Mouse (Mus musculus) neural tube, embryonic 12.5 days (tissue): ENCODE data around the gene Dnmt3a. TPM values are rescaled to one million over a fixed set of nuclear protein-coding genes. Genes with fewer than 3 reads are reported as not detected.

Source experiments
- ATAC-seq: fragments of 200-750 bp; cut with Nextera tagmentation; 2 replicates; pipeline ENCODE4 v1.8.0; 2017; ENCODE audit warnings: low read depth, mild to moderate bottlenecking, moderate TSS enrichment, moderate library complexity; ENCODE audit not compliant: low FRiP score
- H3K27ac ChIP-seq: fragments of 300-500 bp; sonication (generic); 2 replicates; pipeline ENCODE4 v1.5.1; 2016
- H3K27me3 ChIP-seq: fragments of 300-500 bp; sonication (generic); replicated peaks from 2 replicates; pipeline ENCODE4 v1.6.1; 2016; ENCODE audit warnings: mild to moderate bottlenecking
- H3K36me3 ChIP-seq: fragments of 300-500 bp; sonication (generic); 2 replicates; pipeline ENCODE4 v1.6.1; 2016; ENCODE audit warnings: mild to moderate bottlenecking
- H3K4me1 ChIP-seq: fragments of 300-500 bp; sonication (generic); 2 replicates; pipeline ENCODE4 v1.6.1; 2016
- H3K4me2 ChIP-seq: fragments of 300-500 bp; sonication (generic); replicated peaks from 2 replicates; pipeline ENCODE4 v1.6.1; 2016; ENCODE audit warnings: mild to moderate bottlenecking
- H3K4me3 ChIP-seq: fragments of 300-500 bp; sonication (generic); 2 replicates; pipeline ENCODE4 v1.5.1; 2016
- H3K9ac ChIP-seq: fragments of 300-500 bp; sonication (generic); 2 replicates; pipeline ENCODE4 v1.6.1; 2016; ENCODE audit warnings: mild to moderate bottlenecking
- H3K9me3 ChIP-seq: fragments of 300-500 bp; sonication (generic); 2 replicates; pipeline ENCODE4 v1.6.1; 2016; ENCODE audit warnings: mild to moderate bottlenecking
- WGBS: fragments of 180-500 bp; shearing (Covaris S2); methylation state at CpG from one replicate; pipeline ENCODE4 v1.1.7; 2016; 5-methylcytosine and 5-hydroxymethylcytosine counted together
- polyA plus RNA-seq: library from polyadenylated mRNA; unstranded; fragments of >200 nt; fragmentation: Nextera tagmentation; extraction: Ambion mirVana; gene quantifications from 2 replicates; pipeline ENCODE4 v1.2.1, GENCODE M21; 2016

Gene Dnmt3a
- polyA plus RNA-seq, 1 experiment from 2014 or later = 146 TPM

- Histone ChIP-seq H3K9me3 (no peaks in the 10 kb centered on the region), H3K4me1 (peaks cover 10% of the 10 kb centered on the region; the same call in 1 of the 2 replicates), H3K27ac (no peak overlapping the region), H3K4me2 (no peak overlapping the region), H3K27me3 (no peaks in the 10 kb centered on the region), H3K9ac (no peak overlapping the region), H3K4me3 (no peak overlapping the region), H3K36me3 (peaks cover 6% of the 10 kb centered on the region)
- WGBS = 72% methylated on average over 3 of the region's 3 CpGs
- ATAC-seq = no peak
Observed at GRCm38 (mm10) chr12:3859545-3859944, 53.7 kb downstream of the Dnmt3a start.

- Histone ChIP-seq H3K9ac (no peak overlapping the region), H3K9me3 (no peaks in the 10 kb centered on the region), H3K36me3 (peaks cover 6% of the 10 kb centered on the region), H3K27ac (no peak overlapping the region), H3K4me1 (peaks cover 10% of the 10 kb centered on the region; the same call in 1 of the 2 replicates), H3K4me2 (no peak overlapping the region), H3K4me3 (no peak overlapping the region), H3K27me3 (no peaks in the 10 kb centered on the region)
- WGBS = 59% methylated on average over 5 of the region's 5 CpGs
- ATAC-seq = no peak
Observed at GRCm38 (mm10) chr12:3860005-3860404, 54.2 kb downstream of the Dnmt3a start.

DNA sequence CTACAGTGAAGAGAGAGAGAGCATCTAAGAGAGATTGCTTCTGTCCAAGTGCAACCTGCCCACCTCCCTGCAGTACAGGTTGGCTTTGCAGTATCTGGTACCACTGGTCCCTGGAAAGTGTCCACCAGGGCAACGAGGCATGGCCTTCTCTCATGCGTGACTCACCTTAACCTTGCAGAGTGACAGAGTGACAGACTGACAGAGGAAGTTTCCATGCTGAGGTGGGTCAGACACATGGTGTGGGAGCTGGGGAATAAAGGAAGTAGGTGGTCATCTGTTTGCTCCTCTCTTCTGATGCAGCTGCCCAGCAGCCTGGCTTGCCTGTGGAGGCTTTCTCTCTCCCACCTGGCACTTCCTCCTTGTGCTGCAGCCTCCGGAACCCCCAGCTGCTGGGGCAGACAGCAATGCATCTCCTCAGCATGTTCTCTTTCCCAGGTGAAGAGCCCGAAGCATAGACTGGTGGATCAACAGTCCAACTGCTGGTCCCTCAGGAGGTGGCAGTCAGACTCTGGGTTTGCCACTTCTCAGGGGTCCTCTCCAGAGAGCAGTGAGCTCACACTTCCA is 55.9 kb downstream of the Dnmt3a start:
- no peak for ATAC-seq
- H3K9ac ChIP-seq = no peak overlapping the region
- H3K4me2 ChIP-seq = no peak overlapping the region
- H3K4me1 ChIP-seq = 0 out of 2 replicates have a peak, but pooled peaks cover 3% of the 10 kb centered on the region
- no peak overlapping the region for H3K4me3 ChIP-seq
- H3K27ac ChIP-seq = no peak overlapping the region
- H3K9me3 ChIP-seq = no peaks in the 10 kb centered on the region
- WGBS = 85% methylated on average over 4 of the region's 4 CpGs
- peaks cover 18% of the 10 kb centered on the region for H3K36me3 ChIP-seq
- no peaks in the 10 kb centered on the region for H3K27me3 ChIP-seq

- Histone ChIP-seq H3K4me1 (0 out of 2 replicates have a peak, but pooled peaks cover 3% of the 10 kb centered on the region), H3K36me3 (peaks cover 19% of the 10 kb centered on the region), H3K4me3 (no peak overlapping the region), H3K9ac (no peak overlapping the region), H3K4me2 (no peak overlapping the region), H3K9me3 (no peaks in the 10 kb centered on the region), H3K27me3 (no peaks in the 10 kb centered on the region), H3K27ac (no peak overlapping the region)
- no peak for ATAC-seq
- WGBS = 85% methylated on average over 6 of the region's 6 CpGs
Observed at GRCm38 (mm10) chr12:3862253-3862652, 56.4 kb downstream of the Dnmt3a start.

DNA sequence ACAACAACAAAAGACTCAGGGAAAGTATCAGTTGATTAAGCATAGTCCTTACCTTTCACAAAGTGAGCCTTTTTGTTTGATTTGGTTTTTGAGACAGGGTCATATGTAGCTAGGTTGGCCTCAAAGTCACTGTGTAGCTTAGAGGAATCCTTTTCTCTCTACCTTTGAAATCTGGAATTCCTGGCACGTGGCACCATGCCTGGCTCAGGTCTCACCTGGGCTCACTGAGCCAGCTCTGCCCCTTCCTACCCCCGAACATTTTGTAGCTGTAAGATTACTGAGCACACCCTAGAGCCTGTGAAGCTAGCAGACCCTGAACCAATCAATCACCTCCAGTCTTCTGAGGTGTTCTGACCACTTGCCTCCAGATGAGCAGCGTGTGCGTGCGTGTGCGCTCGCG is 58.4 kb downstream of the Dnmt3a start:
- Histone ChIP-seq H3K4me3 (no peak overlapping the region), H3K27ac (no peak overlapping the region), H3K27me3 (no peaks in the 10 kb centered on the region), H3K4me1 (no peaks in the 10 kb centered on the region), H3K36me3 (peaks cover 24% of the 10 kb centered on the region), H3K9ac (no peak overlapping the region), H3K9me3 (no peaks in the 10 kb centered on the region), H3K4me2 (no peak overlapping the region)
- ATAC-seq = no peak
- 90% methylated on average over 8 of the region's 8 CpGs for WGBS

DNA sequence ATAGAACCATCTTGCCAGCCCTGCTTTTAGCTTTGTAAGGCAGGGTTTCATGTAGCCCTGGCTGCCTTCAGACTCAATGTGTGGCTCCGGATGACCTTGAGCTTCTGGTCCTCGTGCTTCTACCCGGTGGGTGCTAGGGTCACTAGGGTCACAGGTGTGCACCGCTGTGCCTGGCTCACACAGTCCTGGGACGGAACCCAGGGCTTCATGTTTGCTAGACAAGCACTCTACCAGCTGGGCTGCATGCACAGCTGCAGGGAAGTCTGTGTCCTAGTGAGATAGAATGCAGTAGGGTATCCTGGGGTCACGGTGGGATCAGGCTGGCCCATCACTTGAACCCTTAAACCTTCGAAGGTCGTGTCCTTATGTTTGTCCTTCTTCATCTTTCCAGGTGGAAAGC is 59.8 kb downstream of the Dnmt3a start:
- H3K27me3 ChIP-seq = no peaks in the 10 kb centered on the region
- WGBS = 91% methylated on average over 8 of the region's 8 CpGs
- H3K9me3 ChIP-seq = no peaks in the 10 kb centered on the region
- no peak overlapping the region for H3K27ac ChIP-seq
- H3K9ac ChIP-seq = no peak overlapping the region
- no peak overlapping the region for H3K4me2 ChIP-seq
- no peak for ATAC-seq
- H3K4me1 ChIP-seq = no peaks in the 10 kb centered on the region
- no peak overlapping the region for H3K4me3 ChIP-seq
- peaks cover 23% of the 10 kb centered on the region for H3K36me3 ChIP-seq

DNA sequence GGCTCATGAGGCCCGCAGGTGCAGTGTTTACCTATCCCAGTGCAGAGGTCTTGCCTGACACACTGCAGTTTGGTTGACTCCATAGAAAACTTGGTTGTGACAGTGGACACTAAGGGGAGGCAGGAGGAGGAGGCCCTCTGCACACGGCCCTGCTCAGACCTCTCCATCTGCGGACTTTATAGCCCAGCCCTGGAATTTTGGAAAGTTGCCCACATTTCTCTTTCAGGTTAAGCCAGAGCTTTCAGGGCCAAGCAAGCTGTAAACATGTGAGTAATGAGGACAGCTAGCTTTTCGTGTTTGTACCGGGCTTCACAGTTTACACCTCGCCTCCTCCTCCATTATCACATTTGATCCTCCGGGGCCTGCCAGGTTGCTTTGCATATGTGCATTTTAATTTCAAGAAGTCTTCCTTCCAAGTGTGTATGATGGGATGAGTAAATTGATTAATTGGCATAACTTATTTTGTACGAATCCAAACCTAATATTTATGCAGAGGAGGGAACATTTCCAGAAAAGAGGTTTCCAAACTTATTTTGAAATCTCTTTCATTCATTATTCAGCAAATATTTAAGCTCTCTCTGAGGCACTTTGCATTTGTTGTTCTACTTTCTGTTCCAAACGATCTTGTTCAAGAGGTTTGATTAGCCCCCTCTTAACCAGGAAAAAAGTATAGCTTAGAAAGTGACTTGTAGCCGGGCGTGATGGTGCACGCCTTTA is 61.0 kb downstream of the Dnmt3a start:
- ATAC-seq = no peak
- 81% methylated on average over 12 of the region's 12 CpGs for WGBS

GRCm38 (mm10) chr12:3868115-3868514 is 62.3 kb downstream of the Dnmt3a start:
- peaks cover 8% of the 10 kb centered on the region for H3K4me1 ChIP-seq
- H3K4me2 ChIP-seq = no peak overlapping the region
- H3K27ac ChIP-seq = no peak overlapping the region
- H3K9me3 ChIP-seq = no peaks in the 10 kb centered on the region
- H3K36me3 ChIP-seq = peaks cover 18% of the 10 kb centered on the region
- WGBS = 94% methylated on average over 5 of the region's 5 CpGs
- H3K4me3 ChIP-seq = no peak overlapping the region
- no peak for ATAC-seq
- H3K9ac ChIP-seq = no peak overlapping the region
- H3K27me3 ChIP-seq = no peaks in the 10 kb centered on the region

More for the DNA sequence above, 61.0 kb downstream of the Dnmt3a start:
- Histone ChIP-seq H3K9ac (no peak overlapping the region), H3K4me2 (no peak overlapping the region), H3K4me3 (no peak overlapping the region), H3K4me1 (peaks cover 8% of the 10 kb centered on the region), H3K9me3 (no peaks in the 10 kb centered on the region), H3K27ac (no peak overlapping the region), H3K36me3 (peaks cover 17% of the 10 kb centered on the region), H3K27me3 (no peaks in the 10 kb centered on the region)

- ATAC-seq = no peak
- Histone ChIP-seq H3K36me3 (peaks cover 26% of the 10 kb centered on the region), H3K9me3 (no peaks in the 10 kb centered on the region), H3K4me1 (peaks cover 8% of the 10 kb centered on the region), H3K27ac (no peak overlapping the region), H3K27me3 (no peaks in the 10 kb centered on the region), H3K4me3 (no peak overlapping the region), H3K9ac (no peak overlapping the region), H3K4me2 (no peak overlapping the region)
- 88% methylated on average over 7 of the region's 7 CpGs for WGBS
Observed at GRCm38 (mm10) chr12:3868676-3869458, 63.1 kb downstream of the Dnmt3a start.

- H3K9ac ChIP-seq = no peak overlapping the region
- H3K27me3 ChIP-seq = no peaks in the 10 kb centered on the region
- H3K4me3 ChIP-seq = no peak overlapping the region
- H3K4me2 ChIP-seq = no peak overlapping the region
- H3K36me3 ChIP-seq = peaks cover 26% of the 10 kb centered on the region
- WGBS = 95% methylated on average over 5 of the region's 5 CpGs
- peaks cover 8% of the 10 kb centered on the region for H3K4me1 ChIP-seq
- no peak overlapping the region for H3K27ac ChIP-seq
- no peaks in the 10 kb centered on the region for H3K9me3 ChIP-seq
- ATAC-seq = no peak
Observed at GRCm38 (mm10) chr12:3870024-3870423, 64.2 kb downstream of the Dnmt3a start.

GRCm38 (mm10) chr12:3870859-3871462 is 65.2 kb downstream of the Dnmt3a start:
- ATAC-seq = peak; percentile 71
- Histone ChIP-seq H3K4me3 (no peak overlapping the region), H3K36me3 (peaks cover 22% of the 10 kb centered on the region), H3K27ac (no peak overlapping the region), H3K9ac (no peak overlapping the region), H3K4me1 (peaks cover 8% of the 10 kb centered on the region), H3K27me3 (no peaks in the 10 kb centered on the region), H3K4me2 (peak overlapping the region; percentile 47), H3K9me3 (no peaks in the 10 kb centered on the region)
- 10% methylated on average over 19 of the region's 19 CpGs for WGBS

DNA sequence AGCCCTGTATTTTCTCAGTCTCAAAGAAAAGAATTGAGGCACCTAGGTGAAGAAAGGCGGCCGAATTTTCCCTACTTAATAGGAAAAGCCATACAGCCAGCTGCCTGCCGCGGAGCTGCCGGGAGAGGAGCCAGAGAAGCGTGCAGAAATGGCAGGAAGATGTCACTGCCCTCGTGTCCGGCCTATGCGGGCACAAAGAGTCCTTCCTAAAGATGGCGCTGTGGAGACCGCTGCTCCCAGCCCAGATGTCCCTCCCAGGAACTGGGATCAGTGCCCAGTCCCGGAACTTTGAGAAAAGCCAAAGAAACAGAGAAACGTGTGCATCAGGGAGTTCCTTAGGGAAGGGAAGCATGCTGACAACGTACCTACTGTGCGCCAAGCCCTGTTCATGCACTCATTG is 65.8 kb downstream of the Dnmt3a start:
- 25% methylated on average over 15 of the region's 15 CpGs for WGBS
- peak; percentile 30 for ATAC-seq
- Histone ChIP-seq H3K36me3 (peaks cover 18% of the 10 kb centered on the region; the same call in 1 of the 2 replicates), H3K4me3 (no peak overlapping the region), H3K9me3 (no peaks in the 10 kb centered on the region), H3K27ac (no peak overlapping the region), H3K9ac (no peak overlapping the region), H3K4me2 (peak overlapping the region; percentile 47), H3K4me1 (peaks cover 8% of the 10 kb centered on the region), H3K27me3 (no peaks in the 10 kb centered on the region)
